Mouse (Mus musculus) intestine, embryonic 16.5 days (tissue): ENCODE results near the gene Sox5. TPM values are rescaled to one million over a fixed set of nuclear protein-coding genes. Genes with fewer than 3 reads are reported as not detected.

Experiments used
- ATAC-seq: fragments of 200-750 bp; cut with Nextera tagmentation; 2 replicates; pipeline ENCODE4 v1.8.0; 2017; ENCODE audit warnings: moderate TSS enrichment, moderate library complexity
- H3K27ac ChIP-seq: fragments of 300-500 bp; sonication (generic); 2 replicates; pipeline ENCODE4 v1.5.1; 2014; ENCODE audit warnings: mild to moderate bottlenecking, low read length
- H3K27me3 ChIP-seq: fragments of 300-500 bp; sonication (generic); replicated peaks from 2 replicates; pipeline ENCODE4 v1.6.1; 2014; ENCODE audit warnings: low read length, control low read depth, mixed read lengths; ENCODE audit not compliant: control insufficient read depth, insufficient read depth
- H3K36me3 ChIP-seq: fragments of 300-500 bp; sonication (generic); 2 replicates; pipeline ENCODE4 v1.6.1; 2014; ENCODE audit warnings: low read length, control low read depth; ENCODE audit not compliant: control insufficient read depth, insufficient read depth
- H3K4me1 ChIP-seq: fragments of 300-500 bp; sonication (generic); 2 replicates; pipeline ENCODE4 v1.6.1; 2014; ENCODE audit warnings: low read length, control low read depth, mixed read lengths; ENCODE audit not compliant: control insufficient read depth, insufficient read depth
- H3K4me2 ChIP-seq: fragments of 300-500 bp; sonication (generic); 2 replicates; pipeline ENCODE4 v1.6.1; 2014; ENCODE audit warnings: low read depth, low read length, control low read depth
- H3K4me3 ChIP-seq: fragments of 300-500 bp; sonication (generic); 2 replicates; pipeline ENCODE4 v1.5.1; 2014; ENCODE audit warnings: mild to moderate bottlenecking, low read length
- H3K9ac ChIP-seq: fragments of 300-500 bp; sonication (generic); 2 replicates; pipeline ENCODE4 v1.6.1; 2014; ENCODE audit warnings: low read depth, low read length
- H3K9me3 ChIP-seq: fragments of 300-500 bp; sonication (generic); 2 replicates; pipeline ENCODE4 v1.6.1; 2016; ENCODE audit warnings: low read length, control low read depth; ENCODE audit not compliant: control insufficient read depth
- WGBS: fragments of 180-500 bp; shearing (Covaris S2); extraction: QIAGEN DNeasy Blood & Tissue Kit; methylation state at CpG from one replicate; pipeline ENCODE4 v1.1.7; 2014; 5-methylcytosine and 5-hydroxymethylcytosine counted together
- polyA plus RNA-seq: library from polyadenylated mRNA; unstranded; fragments of >200 nt; fragmentation: Nextera tagmentation; extraction: Ambion mirVana; gene quantifications from 2 replicates; pipeline ENCODE4 v1.2.1, GENCODE M21; 2015

Sox5 gene
- polyA plus RNA-seq, 1 experiment from 2014 or later = 14.3 TPM

- Histone ChIP-seq H3K4me2 (no peak overlapping the region), H3K9me3 (peaks cover 2% of the 10 kb centered on the region; the same call in 1 of the 2 replicates), H3K27ac (no peak overlapping the region), H3K27me3 (no peaks in the 10 kb centered on the region), H3K4me1 (no peaks in the 10 kb centered on the region), H3K4me3 (no peak overlapping the region), H3K9ac (no peak overlapping the region), H3K36me3 (no peaks in the 10 kb centered on the region)
- WGBS = 72% methylated on average over 5 of the region's 5 CpGs
- ATAC-seq = no peak
Measured at GRCm38 (mm10) chr6:144429276-144429675, 352.5 kb downstream of the Sox5 start.

GRCm38 (mm10) chr6:144408030-144408429 is 373.7 kb downstream of the Sox5 start:
- WGBS = 77% methylated on average over 3 of the region's 3 CpGs
- Histone ChIP-seq H3K27me3 (no peaks in the 10 kb centered on the region), H3K36me3 (no peaks in the 10 kb centered on the region), H3K4me2 (no peak overlapping the region), H3K9ac (no peak overlapping the region), H3K9me3 (no peaks in the 10 kb centered on the region), H3K27ac (no peak overlapping the region), H3K4me3 (no peak overlapping the region), H3K4me1 (no peaks in the 10 kb centered on the region)
- ATAC-seq = no peak

GRCm38 (mm10) chr6:144398115-144398514 is 383.7 kb downstream of the Sox5 start:
- H3K27ac ChIP-seq = no peak overlapping the region
- ATAC-seq = no peak
- H3K27me3 ChIP-seq = no peaks in the 10 kb centered on the region
- WGBS = 24% methylated on average over 10 of the region's 10 CpGs
- no peaks in the 10 kb centered on the region for H3K9me3 ChIP-seq
- H3K4me3 ChIP-seq = peak overlapping the region; percentile 18; the same call in 1 of the 2 replicates
- peak overlapping the region; percentile 34 for H3K4me2 ChIP-seq
- H3K4me1 ChIP-seq = peaks cover 5% of the 10 kb centered on the region; the same call in 1 of the 2 replicates
- no peak overlapping the region for H3K9ac ChIP-seq
- H3K36me3 ChIP-seq = no peaks in the 10 kb centered on the region

- Histone ChIP-seq H3K27ac (no peak overlapping the region), H3K36me3 (no peaks in the 10 kb centered on the region), H3K4me1 (peaks cover 3% of the 10 kb centered on the region; the same call in 1 of the 2 replicates), H3K27me3 (no peaks in the 10 kb centered on the region), H3K9me3 (no peaks in the 10 kb centered on the region), H3K4me2 (no peak overlapping the region), H3K9ac (no peak overlapping the region), H3K4me3 (no peak overlapping the region)
- ATAC-seq = no peak
- 79% methylated on average over 6 of the region's 6 CpGs for WGBS
Measured at GRCm38 (mm10) chr6:144393151-144393550, 388.6 kb downstream of the Sox5 start.

- ATAC-seq = no peak
- Histone ChIP-seq H3K4me1 (no peaks in the 10 kb centered on the region), H3K9ac (no peak overlapping the region), H3K4me2 (no peak overlapping the region), H3K36me3 (no peaks in the 10 kb centered on the region), H3K27me3 (no peaks in the 10 kb centered on the region), H3K27ac (no peak overlapping the region), H3K9me3 (no peaks in the 10 kb centered on the region), H3K4me3 (no peak overlapping the region)
- WGBS = 85% methylated on average over 14 of the region's 14 CpGs
Measured at GRCm38 (mm10) chr6:144389333-144390054, 392.3 kb downstream of the Sox5 start.

GRCm38 (mm10) chr6:144387539-144388255 is 394.1 kb downstream of the Sox5 start:
- Histone ChIP-seq H3K4me2 (no peak overlapping the region), H3K4me3 (no peak overlapping the region), H3K4me1 (no peaks in the 10 kb centered on the region), H3K27me3 (no peaks in the 10 kb centered on the region), H3K36me3 (no peaks in the 10 kb centered on the region), H3K27ac (no peak overlapping the region), H3K9ac (no peak overlapping the region), H3K9me3 (no peaks in the 10 kb centered on the region)
- WGBS = 76% methylated on average over 17 of the region's 17 CpGs
- ATAC-seq = no peak

GRCm38 (mm10) chr6:144380641-144381040 is 401.1 kb downstream of the Sox5 start:
- no peak overlapping the region for H3K4me3 ChIP-seq
- H3K9ac ChIP-seq = no peak overlapping the region
- no peak overlapping the region for H3K4me2 ChIP-seq
- H3K36me3 ChIP-seq = no peaks in the 10 kb centered on the region
- WGBS = 71% methylated on average over 6 of the region's 6 CpGs
- H3K27ac ChIP-seq = no peak overlapping the region
- ATAC-seq = no peak
- no peaks in the 10 kb centered on the region for H3K4me1 ChIP-seq
- H3K9me3 ChIP-seq = no peaks in the 10 kb centered on the region
- no peaks in the 10 kb centered on the region for H3K27me3 ChIP-seq

- H3K9ac ChIP-seq = no peak overlapping the region
- no peaks in the 10 kb centered on the region for H3K4me1 ChIP-seq
- WGBS = 80% methylated on average over 15 of the region's 15 CpGs
- H3K27me3 ChIP-seq = no peaks in the 10 kb centered on the region
- no peaks in the 10 kb centered on the region for H3K9me3 ChIP-seq
- no peak overlapping the region for H3K4me2 ChIP-seq
- ATAC-seq = no peak
- no peak overlapping the region for H3K27ac ChIP-seq
- no peaks in the 10 kb centered on the region for H3K36me3 ChIP-seq
- H3K4me3 ChIP-seq = no peak overlapping the region
Measured at GRCm38 (mm10) chr6:144380171-144380570, 401.6 kb downstream of the Sox5 start.

- Histone ChIP-seq H3K9me3 (no peaks in the 10 kb centered on the region), H3K36me3 (no peaks in the 10 kb centered on the region), H3K4me2 (no peak overlapping the region), H3K9ac (no peak overlapping the region), H3K4me1 (no peaks in the 10 kb centered on the region), H3K27me3 (no peaks in the 10 kb centered on the region), H3K4me3 (no peak overlapping the region), H3K27ac (no peak overlapping the region)
- no peak for ATAC-seq
- whole genome bisulfite sequencing = 75% methylated on average over 11 of the region's 11 CpGs
Measured at GRCm38 (mm10) chr6:144374810-144375209, 407.0 kb downstream of the Sox5 start.
